Mouse (Mus musculus) E14TG2a.4 (cell line): ENCODE data around the gene Atf6b.

ENCODE experiments used
- CTCF ChIP-seq: conservative IDR thresholded peaks from 2 replicates; pipeline ENCODE4 v1.5.1; 2014; ENCODE audit warnings: low read length
- NANOG ChIP-seq: IDR thresholded peaks from 2 replicates; pipeline ENCODE4 v1.6.1; 2014; ENCODE audit warnings: borderline replicate concordance, low read length, mixed read lengths
- POU5F1 ChIP-seq: IDR thresholded peaks from 2 replicates; pipeline ENCODE4 v1.6.1; 2014; ENCODE audit warnings: low read length, borderline replicate concordance

- TF ChIP-seq CTCF (no peak), POU5F1 (no peak), NANOG (no peak)
Measured at GRCm38 (mm10) chr17:34629796-34630603, 16.9 kb upstream of the Atf6b start.
